Mouse (Mus musculus) gastrocnemius, postnatal 36 days (tissue): Measurements from ENCODE around the gene Aloxe3. TPM values are rescaled to one million over a fixed set of nuclear protein-coding genes. Genes with fewer than 3 reads are reported as not detected.
A peak's percentile ranks its signal among the peaks of the same experiment; 100 is the strongest.
"Not testable (repeated sequence)": the region's sequence is repeated elsewhere in the genome, so short reads cannot be mapped to it uniquely, and the experiment has no call there.

Experiments used
- DNase-seq, 2 experiments: peaks; one replicate each; pipeline ENCODE4 v3.0.0; 2022
- intact Hi-C: fragments of 180-260 bp; cut with DNase I; formaldehyde crosslinking; loops from one replicate; pipeline ENCODE4 v1.15.1; 2025
- total RNA-seq, 2 experiments: library from RNA; stranded (reverse); gene quantifications; 2 replicates each; pipeline ENCODE4 v1.2.3; 2021

Aloxe3 gene
- total RNA-seq, 2 experiments from 2014 or later = not detected

DNA sequence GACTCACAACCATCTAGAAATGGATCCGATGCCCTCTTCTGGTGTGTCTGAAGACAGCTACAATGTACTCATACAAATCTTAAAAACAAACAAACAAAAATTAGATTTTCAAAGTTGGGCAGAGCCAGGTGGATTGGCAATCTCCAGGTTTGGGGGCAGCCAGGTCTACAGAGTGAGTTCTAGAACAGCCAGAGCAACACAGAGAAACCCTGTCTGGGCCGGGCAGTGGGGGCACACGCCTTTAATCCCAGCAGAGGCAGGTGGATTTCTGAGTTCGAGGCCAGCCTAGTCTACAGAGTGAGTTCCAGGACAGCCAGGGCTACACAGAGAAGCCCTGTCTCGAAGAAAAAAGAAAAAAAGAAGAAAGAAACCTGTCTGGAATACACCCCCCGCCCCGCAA is 31.8 kb upstream of the Aloxe3 start:
- intact Hi-C loops = loop anchor here (10.0 kb wide), 2 partner anchors 321 to 891 kb away; partner anchors contain the start of genes Ctdnep1, Elp5 and Kdm6b
- not testable (repeated sequence) for DNase-seq

DNA sequence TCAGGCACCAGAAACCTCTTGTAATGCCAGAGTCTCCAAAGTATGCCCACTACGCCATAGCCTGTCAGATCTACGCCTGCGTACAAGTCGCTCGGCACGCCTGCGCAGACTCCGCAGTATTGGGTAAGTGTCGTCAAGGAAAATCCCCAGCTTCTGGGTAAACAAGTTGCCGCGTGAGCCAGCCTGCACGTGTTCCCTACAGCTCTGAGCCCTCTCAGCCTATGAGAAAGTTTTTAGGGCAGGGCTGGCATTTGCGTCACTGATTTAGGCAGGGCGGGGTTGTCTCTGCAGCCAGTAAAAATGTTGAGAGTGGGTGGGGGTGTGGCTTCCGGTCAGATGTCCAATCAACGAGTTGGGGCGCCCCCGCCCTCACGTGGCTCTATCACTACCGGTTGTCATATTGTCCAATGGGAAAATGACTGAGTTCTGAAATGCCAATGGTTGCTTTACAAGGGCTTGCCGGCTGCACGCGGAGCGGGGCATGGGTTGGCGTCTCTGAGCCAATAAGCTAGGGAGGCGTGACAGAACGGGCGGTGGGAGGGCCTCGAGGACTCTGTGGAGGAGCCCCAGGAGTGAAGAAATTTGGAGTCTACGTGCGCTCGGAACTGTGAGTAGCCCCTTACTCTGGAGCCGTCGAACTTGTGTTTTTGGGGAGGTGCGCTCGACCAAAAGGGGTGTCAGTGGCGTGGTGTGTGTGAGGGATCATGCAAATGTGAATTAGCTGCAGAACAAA is 30.8 kb upstream of the Aloxe3 start, which contains the start of gene Per1:
TSS of gene Per1 (plus strand) at position 521 of the 733 bp plus-strand sequence.
- DNase-seq = peak; percentile 96 to 98
- intact Hi-C loops = loop anchor here (10.0 kb wide), 2 partner anchors 320 to 890 kb away; partner anchors contain the start of genes Ctdnep1, Elp5 and Kdm6b

DNA sequence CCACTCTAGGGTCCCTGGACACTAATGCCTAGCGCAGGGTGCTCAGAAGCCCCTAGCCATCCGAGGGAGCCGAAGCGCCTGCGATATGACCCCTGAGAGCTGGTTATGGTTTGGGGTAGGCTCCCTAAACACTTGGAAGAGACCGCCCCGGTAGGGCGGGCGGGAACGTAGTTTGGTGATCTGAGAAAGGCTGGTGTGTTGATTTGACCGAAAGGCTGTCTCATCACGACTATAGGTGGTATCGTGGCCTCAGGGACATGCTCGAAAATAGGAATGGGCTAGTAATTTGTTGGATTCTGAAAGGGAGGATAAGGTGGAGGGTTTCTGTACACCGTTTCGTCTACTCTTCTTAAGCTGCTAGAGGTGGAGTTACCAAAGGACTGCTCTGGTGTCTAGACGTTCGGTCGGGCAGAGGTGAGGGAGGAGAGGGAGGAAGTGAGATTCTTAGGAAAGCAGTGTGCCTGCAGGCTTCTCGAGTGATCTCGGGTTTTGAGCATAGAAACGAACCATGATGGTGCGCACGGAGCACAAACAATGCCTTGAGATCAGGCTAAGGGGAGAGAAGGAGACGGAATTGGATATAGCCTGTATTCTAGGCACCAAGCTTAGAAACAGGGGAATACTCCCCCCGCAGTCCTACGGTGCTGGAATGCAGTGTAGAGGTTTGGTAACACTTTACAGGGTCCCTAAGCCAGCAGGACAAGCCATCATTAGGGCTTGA is 30.0 kb upstream of the Aloxe3 start:
- intact Hi-C loops = loop anchor here (10.0 kb wide), 2 partner anchors 319 to 889 kb away; partner anchors contain the start of genes Ctdnep1, Elp5 and Kdm6b
- no peak for DNase-seq

DNA sequence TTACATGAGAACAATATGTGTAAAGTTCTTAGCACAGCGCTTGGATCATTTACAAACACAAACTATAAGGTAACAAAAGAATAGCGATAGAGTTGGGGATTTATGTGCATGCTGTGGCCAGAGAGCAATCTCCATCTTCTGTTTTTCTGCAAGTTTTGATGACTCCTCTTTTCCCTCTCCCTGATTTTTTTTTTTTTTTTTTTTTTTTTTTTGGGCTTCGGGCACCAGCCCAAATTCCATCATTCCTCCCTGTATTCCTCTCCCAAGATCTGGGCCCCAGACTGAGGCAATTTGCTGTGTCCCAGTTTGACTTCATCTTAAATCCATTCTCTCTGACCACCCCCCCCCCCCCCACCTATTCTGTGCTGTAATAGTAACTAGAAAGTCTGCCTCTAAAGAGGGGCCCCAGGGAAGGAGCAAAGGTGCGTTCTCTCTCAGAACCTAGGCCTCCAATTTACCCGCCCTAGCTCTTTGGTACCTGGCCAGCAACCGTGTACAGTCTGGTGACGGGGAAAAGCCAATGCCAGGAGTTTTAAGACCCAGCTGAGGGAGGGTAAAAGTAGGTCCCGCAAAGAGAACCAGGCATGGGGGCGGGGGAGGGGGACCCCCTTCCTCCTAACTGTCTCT is 29.2 kb upstream of the Aloxe3 start:
- no peak for DNase-seq
- intact Hi-C loops = loop anchor here (10.0 kb wide), 2 partner anchors 318 to 888 kb away; partner anchors contain the start of genes Ctdnep1, Elp5 and Kdm6b

DNA sequence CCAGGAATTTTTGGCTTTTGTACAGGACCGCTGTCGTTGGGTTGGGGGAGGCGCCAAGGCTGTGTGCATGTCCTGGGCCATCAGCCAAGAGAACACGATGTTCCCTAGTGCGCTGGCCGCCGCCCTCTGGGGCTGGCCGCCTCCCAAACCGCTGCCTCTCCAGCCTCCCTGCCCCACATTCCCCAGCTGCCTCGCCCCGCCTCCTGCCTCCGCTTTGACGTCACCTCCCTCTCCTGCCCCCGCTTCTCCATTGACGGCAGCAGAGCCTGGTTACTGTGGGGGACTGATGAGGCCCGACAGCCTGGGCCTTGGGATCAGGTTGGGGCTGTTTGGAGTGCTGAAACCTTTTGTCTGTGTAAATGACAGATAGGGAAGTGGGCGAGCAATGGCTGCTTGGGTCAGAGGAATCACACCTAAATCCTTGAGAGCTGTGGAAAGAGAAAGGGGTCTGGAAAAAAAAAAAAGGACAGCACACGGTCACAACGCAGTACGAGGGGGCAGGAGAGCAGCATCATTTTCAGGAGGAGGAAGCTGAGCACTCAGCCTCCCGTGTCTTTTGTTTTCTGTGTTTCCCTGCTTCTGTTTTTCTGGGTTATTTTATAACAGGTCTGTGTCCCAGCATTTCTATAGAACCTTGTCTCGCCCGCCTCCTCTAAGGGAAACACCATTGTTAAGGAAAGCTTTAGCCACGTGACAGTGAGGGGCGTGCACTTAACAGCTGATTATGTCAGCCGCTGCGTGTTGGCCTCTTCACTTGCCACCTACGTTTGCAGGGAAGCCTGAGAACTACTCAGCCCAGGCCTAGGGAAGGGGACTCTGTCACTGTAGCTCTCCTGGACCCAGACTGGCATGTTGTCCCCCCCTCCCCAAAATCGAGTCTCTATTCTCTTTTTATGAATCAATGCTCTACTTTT is 28.5 kb upstream of the Aloxe3 start:
- intact Hi-C loops = loop anchor here (10.0 kb wide), 2 partner anchors 318 to 888 kb away; partner anchors contain the start of genes Ctdnep1, Elp5 and Kdm6b
- peak; percentile 99 to 100 for DNase-seq

DNA sequence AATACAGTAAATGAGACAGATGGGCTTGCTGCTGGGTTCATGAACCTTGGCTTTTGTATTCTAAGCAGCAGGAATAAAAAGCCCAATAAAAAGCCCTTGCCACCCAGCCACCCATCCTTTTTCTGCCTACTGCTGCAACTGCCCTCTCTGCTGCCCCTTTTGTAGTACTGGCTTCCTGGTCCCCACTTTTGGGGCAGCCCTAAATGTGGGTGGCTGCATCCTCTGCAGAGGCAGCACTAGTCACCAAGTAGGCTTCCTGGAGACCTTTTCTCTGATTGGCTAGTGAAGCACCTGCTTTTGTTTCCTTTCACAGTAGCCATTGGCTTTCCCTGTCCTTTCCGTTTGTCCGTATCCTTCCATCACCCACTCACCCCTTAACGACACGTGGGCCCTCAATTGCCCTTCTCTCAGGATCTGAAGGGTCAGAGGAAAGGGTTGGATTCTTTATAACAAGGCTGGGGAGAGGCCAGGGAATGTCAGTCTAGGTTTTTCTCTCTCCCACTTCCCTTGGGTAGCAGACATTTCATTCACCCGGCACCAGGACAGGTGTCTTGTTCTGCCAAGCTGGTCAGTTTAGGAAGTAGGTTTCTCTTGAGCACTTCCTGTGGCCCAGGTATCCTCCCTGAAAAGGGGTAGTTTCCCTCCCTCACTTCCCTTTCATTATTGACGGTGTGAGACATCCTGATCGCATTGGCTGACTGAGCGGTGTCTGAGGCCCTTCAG is 27.5 kb upstream of the Aloxe3 start:
- no peak for DNase-seq
- intact Hi-C loops = loop anchor here (10.0 kb wide), 2 partner anchors 317 to 887 kb away; partner anchors contain the start of genes Ctdnep1, Elp5 and Kdm6b

DNA sequence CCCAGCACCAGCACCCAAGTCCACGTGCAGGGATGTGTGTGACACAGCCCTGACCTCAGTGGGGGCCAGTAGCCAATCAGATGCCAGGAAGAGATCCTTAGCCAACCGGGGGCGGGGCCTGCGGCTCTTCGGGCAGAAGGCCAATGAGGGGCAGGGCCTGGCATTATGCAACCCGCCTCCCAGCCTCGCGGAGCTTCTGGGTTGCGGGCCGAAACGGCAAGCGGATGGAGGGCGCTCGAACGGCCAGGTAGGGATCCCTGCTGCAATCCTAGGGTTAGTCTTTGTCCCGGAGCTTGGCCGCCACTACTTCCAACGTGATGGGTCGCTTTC is 27.0 kb upstream of the Aloxe3 start:
- peak; percentile 97 to 99 for DNase-seq
- intact Hi-C loops = loop anchor here (10.0 kb wide), 2 partner anchors 316 to 886 kb away; partner anchors contain the start of genes Ctdnep1, Elp5 and Kdm6b

DNA sequence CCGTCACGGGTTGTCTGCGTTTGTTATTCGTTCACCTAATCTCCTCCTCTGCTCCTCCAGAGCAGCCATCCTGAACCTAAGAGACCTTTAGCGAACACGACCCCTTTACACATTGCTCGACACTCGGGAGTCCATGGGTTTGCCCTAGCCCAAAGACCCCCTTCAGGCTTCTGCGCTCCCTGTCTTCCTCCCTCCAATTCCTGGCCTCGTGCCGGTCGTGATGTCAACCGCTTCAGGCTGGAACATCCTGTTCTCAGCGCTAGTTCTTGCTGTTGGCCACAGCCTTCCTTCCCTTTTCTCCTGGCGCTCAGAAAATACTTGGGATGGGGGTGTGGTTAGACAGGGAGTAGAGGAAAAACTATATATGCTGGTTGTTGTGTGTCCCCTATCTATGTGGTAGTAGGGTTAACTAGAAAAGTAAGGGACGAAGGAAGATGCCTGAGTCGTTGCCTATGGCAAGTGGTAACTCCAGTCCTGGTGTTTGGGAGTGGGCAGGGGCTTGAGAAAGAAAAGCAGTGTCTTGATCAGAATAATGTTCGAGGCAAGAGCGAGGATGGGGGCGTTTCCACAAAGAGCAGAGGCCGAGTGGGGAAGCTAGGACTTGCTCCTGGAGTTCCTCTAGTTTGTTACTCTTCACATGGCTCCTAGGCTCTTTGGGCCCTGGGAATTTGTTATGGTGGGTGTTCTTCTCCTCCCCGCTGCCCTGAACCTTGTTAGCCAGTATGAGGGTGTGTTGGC is 26.4 kb upstream of the Aloxe3 start:
- peak; percentile 79 to 94 for DNase-seq
- intact Hi-C loops = loop anchor here (10.0 kb wide), 2 partner anchors 315 to 885 kb away; partner anchors contain the start of genes Ctdnep1, Elp5 and Kdm6b

DNA sequence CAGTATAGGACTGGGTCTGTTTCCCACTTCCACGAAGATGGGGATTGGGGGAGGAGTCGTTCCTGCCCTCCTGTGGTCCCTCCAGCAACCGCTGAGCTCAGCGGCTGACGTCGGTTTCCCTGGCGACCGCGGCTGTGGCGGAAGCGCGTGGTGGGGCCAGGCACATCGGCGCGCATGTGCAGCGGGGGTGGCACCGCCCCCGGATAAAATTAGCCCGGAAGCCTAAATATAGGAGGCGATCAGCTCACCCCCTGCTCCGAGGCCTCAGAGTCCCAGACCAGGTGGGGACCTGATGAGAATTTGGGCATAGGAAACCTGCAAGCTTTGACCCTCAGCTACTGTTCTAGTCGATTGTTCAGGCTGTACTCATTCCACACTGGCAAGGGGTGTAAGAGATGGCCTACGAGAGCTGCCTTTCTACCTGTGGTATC is 25.8 kb upstream of the Aloxe3 start:
- intact Hi-C loops = loop anchor here (10.0 kb wide), 2 partner anchors 315 to 885 kb away; partner anchors contain the start of genes Ctdnep1, Elp5 and Kdm6b

DNA sequence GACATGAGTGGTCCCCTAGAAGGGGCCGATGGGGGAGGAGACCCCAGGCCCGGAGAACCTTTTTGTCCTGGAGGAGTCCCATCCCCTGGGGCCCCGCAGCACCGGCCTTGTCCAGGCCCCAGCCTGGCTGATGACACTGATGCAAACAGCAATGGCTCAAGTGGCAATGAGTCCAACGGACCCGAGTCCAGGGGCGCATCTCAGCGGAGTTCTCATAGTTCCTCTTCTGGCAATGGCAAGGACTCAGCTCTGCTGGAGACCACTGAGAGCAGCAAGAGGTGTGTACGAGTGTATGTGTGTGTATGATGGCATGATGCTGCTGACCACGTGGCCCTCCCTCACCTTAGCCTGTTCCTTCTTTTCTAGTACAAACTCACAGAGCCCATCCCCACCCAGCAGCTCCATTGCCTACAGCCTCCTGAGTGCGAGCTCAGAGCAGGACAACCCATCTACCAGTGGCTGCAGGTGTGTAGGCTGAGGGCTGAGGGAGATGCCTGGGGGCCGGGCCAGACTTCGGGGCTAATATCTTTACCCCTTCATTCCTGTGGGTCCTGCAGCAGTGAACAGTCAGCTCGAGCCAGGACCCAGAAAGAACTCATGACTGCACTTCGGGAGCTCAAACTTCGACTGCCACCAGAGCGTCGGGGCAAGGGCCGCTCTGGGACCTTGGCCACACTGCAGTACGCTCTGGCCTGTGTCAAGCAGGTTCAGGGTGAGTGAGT is 24.9 kb upstream of the Aloxe3 start:
- no peak for DNase-seq
- intact Hi-C loops = no loop called here

More for the DNA sequence above, 25.8 kb upstream of the Aloxe3 start:
- DNase-seq = peak; percentile 86 to 93

DNA sequence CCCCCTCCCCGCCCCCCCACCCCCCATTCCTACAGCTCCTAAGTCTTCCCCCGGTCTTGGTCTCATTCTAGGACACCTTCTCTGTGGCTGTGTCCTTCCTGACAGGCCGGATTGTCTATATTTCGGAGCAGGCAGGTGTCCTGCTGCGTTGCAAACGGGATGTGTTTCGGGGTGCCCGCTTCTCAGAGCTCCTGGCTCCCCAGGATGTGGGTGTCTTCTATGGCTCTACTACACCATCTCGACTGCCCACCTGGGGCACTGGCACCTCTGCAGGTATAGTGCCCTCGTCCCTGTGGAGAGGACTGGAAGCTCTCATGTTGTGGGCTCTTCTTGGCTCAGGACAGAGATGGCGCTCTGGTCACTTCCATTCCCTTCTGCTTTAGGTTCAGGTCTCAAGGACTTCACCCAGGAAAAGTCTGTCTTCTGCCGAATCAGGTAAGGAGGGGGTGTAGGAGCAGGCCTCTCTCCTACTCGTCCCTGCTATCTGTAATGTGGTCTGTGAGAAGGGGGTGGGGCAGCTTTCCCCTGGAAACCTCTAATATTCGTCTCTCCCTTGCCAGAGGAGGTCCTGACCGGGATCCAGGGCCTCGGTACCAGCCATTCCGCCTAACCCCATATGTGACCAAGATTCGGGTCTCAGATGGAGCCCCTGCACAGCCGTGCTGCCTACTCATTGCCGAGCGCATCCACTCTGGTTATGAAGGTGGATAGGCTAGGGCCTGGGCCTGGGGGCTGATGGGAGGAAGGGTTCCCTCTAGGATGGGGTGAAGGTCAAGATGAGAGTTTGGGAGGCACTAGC is 23.9 kb upstream of the Aloxe3 start:
- intact Hi-C loops = no loop called here
- no peak for DNase-seq

DNA sequence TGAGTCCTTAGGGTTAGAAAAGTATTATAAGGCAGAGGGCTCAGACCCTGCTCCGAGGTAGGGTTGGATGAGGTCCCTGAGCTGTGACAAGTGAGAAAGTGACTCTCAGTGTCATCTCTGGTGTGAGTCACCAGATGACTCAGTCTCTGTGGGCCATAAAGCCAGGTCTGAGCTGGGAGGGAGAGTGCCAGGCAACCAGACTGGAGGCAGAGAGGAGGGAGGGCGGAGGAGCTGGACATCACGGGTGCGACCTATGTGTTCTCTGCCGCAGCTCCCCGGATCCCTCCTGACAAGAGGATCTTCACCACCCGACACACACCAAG is 23.3 kb upstream of the Aloxe3 start:
- intact Hi-C loops = no loop called here
- no peak for DNase-seq

DNA sequence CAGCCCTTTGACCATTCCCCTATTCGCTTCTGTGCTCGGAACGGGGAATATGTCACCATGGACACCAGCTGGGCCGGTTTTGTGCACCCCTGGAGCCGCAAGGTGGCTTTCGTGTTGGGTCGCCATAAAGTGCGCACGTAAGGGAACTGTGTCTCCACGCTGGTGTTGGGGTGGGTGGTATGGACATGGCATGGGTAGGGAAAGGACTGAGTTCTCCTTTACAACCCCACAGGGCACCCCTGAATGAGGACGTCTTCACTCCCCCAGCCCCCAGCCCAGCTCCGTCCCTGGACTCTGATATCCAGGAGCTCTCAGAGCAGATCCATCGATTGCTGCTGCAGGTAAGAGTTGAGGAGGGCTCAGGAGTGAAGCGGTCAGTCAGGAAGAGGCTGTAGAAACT is 22.6 kb upstream of the Aloxe3 start:
- intact Hi-C loops = no loop called here
- no peak for DNase-seq

DNA sequence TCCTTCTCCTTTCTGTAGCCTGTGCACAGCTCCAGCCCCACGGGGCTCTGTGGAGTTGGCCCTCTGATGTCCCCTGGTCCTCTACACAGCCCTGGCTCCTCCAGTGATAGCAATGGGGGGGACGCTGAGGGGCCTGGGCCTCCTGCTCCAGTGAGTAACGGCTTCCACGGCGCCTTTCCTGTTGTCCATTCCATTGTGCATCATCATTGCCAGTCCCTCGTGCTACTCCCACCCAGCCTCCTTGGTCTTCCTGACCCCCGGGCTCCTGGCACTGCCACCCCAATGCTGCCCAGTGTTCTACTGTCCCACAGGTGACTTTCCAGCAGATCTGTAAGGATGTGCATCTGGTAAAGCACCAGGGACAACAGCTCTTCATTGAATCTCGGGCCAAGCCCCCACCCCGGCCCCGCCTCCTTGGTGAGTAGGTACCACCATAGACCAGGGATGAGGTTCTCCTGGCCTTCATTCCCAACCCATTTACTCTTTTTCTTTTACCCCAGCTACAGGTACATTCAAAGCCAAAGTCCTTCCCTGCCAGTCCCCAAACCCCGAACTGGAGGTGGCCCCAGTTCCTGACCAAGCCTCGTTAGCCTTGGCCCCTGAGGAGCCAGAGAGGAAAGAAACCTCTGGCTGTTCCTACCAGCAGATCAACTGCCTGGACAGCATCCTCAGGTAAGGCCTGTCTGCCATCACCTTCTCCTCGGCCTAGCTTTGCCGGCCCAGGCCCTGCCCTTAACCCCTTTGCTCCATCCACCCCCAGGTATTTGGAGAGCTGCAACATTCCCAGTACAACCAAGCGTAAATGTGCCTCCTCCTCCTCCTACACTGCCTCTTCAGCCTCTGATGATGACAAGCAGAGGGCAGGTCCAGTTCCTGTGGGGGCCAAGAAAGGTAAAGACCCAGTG is 21.9 kb upstream of the Aloxe3 start:
- DNase-seq = no peak
- intact Hi-C loops = no loop called here

DNA sequence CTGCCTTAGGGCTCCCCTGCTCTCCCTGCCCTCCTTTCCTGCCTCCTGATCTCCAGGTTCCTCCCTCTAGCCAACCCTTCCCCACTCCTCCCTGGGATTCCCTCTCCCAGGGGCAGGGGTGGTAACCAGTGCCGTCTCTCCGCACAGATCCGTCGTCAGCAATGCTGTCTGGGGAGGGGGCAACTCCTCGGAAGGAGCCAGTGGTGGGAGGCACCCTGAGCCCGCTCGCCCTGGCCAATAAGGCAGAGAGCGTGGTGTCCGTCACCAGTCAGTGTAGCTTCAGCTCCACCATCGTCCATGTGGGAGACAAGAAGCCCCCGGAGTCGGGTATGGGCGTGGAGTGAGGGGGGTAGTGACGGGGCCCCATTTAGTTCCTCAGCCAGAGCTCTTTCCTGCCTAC is 21.2 kb upstream of the Aloxe3 start:
- intact Hi-C loops = no loop called here
- no peak for DNase-seq

DNA sequence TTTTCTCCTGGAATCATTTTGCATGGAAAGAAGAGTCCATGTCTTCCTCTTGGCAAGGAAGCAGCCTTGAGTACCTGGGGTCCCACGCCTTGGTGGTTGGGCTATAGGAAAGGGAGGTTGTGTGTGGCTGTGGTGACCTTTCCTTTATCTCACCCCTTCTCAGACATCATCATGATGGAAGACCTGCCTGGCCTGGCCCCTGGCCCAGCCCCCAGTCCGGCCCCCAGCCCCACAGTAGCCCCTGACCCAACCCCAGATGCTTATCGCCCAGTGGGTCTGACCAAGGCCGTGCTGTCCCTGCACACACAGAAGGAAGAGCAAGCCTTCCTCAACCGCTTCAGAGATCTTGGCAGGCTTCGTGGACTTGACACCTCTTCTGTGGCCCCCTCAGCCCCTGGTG is 20.5 kb upstream of the Aloxe3 start:
- intact Hi-C loops = no loop called here
- no peak for DNase-seq
